Mouse (Mus musculus): ENCODE data around the gene Rel. TPM values are rescaled to one million over a fixed set of nuclear protein-coding genes. Genes with fewer than 3 reads are reported as not detected.

Gene Rel
- polyA plus RNA-seq, 1 experiment from 2014 or later: 0.54 TPM

DNA sequence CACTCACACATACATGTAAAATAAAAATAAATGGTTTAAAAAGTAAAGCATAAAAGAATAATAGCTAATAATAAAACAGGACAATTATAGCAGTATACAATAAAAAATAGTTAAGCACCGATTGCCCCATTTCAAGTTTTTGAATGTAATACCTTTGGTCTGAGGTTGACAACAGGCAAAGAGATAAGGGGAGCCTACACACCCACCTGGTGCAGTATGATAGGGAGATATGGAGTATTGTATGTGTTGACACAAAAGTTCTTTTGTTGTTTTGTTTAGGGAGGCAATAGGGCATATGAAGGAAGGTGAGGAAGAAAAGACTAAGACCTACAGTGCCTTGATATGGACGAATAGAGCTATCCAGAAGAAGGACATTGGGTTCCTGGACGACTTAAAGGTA is 50.9 kb downstream of the Rel start:
- H3K9ac ChIP-seq (ENCODE audit: low read depth, low read length): no peak overlapping the region
- no peaks in the 10 kb centered on the region for H3K9me3 ChIP-seq (replicated peaks; ENCODE audit: low read length)
- no peaks in the 10 kb centered on the region for H3K4me1 ChIP-seq (replicated peaks; ENCODE audit: insufficient read depth, low read length)
- H3K27me3 ChIP-seq (ENCODE audit: insufficient read depth, low read length): no peaks in the 10 kb centered on the region
- peaks cover 28% of the 10 kb centered on the region for H3K36me3 ChIP-seq (ENCODE audit: insufficient read depth, low read length)
- WGBS: 91% methylated on average over 3 of the region's 3 CpGs
- H3K4me2 ChIP-seq (ENCODE audit: low read length): no peak overlapping the region
- no peak overlapping the region for H3K27ac ChIP-seq
- TF ChIP-seq CTCF (IDR thresholded peaks at IDR 0.05; ENCODE audit: low read depth): no peak
- H3K4me3 ChIP-seq (replicated peaks; ENCODE audit: low read depth, low read length): no peak overlapping the region
- ATAC-seq (replicated peaks; ENCODE audit: low FRiP score, low read depth) (no peak), DNase-seq (ENCODE audit: low spot score) (no peak)

DNA sequence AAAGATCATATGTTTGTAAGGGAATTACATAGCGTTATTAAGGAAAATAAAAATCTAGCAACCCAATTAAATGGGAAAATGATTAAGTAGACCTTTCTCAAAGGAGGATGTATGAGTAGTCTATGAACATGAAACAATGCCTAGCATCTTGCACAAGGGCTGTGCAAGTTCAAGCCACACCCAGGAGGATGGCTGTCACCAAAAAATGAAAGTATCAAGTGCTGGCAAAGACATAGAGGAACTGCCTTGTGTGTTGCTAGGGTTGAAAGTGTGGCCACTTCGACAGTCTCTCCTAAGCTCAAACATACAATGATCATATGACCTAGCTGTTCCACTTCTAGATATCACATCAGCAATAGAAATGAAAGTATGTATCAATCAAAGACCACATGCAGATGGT is 51.9 kb downstream of the Rel start:
- ATAC-seq (replicated peaks; ENCODE audit: low FRiP score, low read depth): no peak
- 89% methylated on average over 2 of the region's 2 CpGs for WGBS
- peaks cover 29% of the 10 kb centered on the region for H3K36me3 ChIP-seq (ENCODE audit: insufficient read depth, low read length)

DNA sequence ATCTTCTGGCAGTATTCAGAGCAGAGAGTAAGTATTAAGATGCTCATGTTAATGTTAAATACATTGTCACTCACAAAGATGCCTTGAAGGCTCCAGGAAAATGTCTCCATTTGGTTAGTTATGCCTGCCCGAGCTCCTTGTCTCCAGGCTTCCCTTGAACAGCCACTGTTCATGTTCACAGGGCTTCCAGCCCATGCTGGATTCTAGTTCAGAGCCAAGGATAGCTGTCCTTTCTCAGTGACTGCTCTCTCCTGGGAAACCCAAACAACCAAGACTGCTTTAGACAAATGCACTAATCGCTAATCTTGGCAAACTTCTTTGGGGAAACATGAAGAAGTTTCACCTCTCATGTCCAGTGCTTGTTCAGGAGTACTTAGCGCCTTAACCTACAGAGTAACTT is 58.5 kb downstream of the Rel start:
- no peak overlapping the region for H3K4me3 ChIP-seq (replicated peaks; ENCODE audit: low read depth, low read length)
- H3K9ac ChIP-seq (ENCODE audit: low read depth, low read length): no peak overlapping the region
- H3K9me3 ChIP-seq (replicated peaks; ENCODE audit: low read length): no peaks in the 10 kb centered on the region
- TF ChIP-seq CTCF (IDR thresholded peaks at IDR 0.05; ENCODE audit: low read depth): no peak
- H3K27ac ChIP-seq: no peak overlapping the region
- H3K4me1 ChIP-seq (replicated peaks; ENCODE audit: insufficient read depth, low read length): no peaks in the 10 kb centered on the region
- DNase-seq (ENCODE audit: low spot score) (no peak), ATAC-seq (replicated peaks; ENCODE audit: low FRiP score, low read depth) (no peak)
- WGBS: 90% methylated on average over 3 of the region's 3 CpGs
- no peak overlapping the region for H3K4me2 ChIP-seq (ENCODE audit: low read length)
- peaks cover 36% of the 10 kb centered on the region for H3K36me3 ChIP-seq (ENCODE audit: insufficient read depth, low read length)
- H3K27me3 ChIP-seq (ENCODE audit: insufficient read depth, low read length): no peaks in the 10 kb centered on the region

More for the DNA sequence above, 51.9 kb downstream of the Rel start:
- Histone ChIP-seq H3K27me3 (ENCODE audit: insufficient read depth, low read length) (no peaks in the 10 kb centered on the region), H3K4me2 (ENCODE audit: low read length) (no peak overlapping the region), H3K9me3 (replicated peaks; ENCODE audit: low read length) (no peaks in the 10 kb centered on the region), H3K4me1 (replicated peaks; ENCODE audit: insufficient read depth, low read length) (no peaks in the 10 kb centered on the region), H3K27ac (no peak overlapping the region), H3K9ac (ENCODE audit: low read depth, low read length) (no peak overlapping the region), H3K4me3 (replicated peaks; ENCODE audit: low read depth, low read length) (no peak overlapping the region)
- no peak for TF ChIP-seq CTCF (IDR thresholded peaks at IDR 0.05; ENCODE audit: low read depth)
- no peak for DNase-seq (ENCODE audit: low spot score)

DNA sequence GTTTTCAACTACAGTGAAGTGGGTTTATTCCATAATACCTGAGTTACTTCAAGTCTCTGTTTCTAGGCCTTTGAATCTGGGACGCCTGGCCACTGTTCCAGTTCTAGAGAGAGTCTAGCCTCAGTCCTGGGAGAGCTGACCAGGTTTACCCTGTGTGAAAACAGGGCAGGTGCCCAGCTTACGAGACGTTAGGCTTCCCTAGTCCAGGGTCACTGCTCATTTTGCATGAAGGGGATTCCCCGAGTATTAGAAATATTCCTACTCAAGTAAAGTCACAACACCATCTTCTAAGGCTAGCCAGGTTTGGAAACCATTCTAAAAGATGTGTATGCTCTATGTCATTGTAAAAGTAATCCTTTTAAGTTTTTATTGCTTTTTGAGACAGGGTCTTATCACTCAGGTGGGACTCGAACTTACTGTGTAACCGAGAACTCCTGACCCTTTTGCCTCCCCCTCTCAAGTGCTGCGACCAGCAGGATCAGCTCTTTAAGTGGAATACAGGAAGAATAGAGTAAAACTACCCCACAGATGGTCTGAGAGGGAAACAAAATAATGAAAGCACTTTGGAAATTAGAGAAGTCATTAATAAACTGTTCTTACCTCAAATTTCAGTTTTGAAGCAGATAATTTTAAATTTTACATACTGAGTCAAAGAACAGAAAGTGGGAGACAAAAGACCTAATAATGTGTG is 66.0 kb downstream of the Rel start:
- TF ChIP-seq CTCF (IDR thresholded peaks at IDR 0.05; ENCODE audit: low read depth): no peak
- Histone ChIP-seq H3K27ac (no peak overlapping the region), H3K27me3 (ENCODE audit: insufficient read depth, low read length) (no peaks in the 10 kb centered on the region), H3K36me3 (ENCODE audit: insufficient read depth, low read length) (peaks cover 12% of the 10 kb centered on the region), H3K9ac (ENCODE audit: low read depth, low read length) (no peak overlapping the region), H3K4me1 (replicated peaks; ENCODE audit: insufficient read depth, low read length) (no peaks in the 10 kb centered on the region), H3K4me2 (ENCODE audit: low read length) (no peak overlapping the region), H3K9me3 (replicated peaks; ENCODE audit: low read length) (no peaks in the 10 kb centered on the region), H3K4me3 (replicated peaks; ENCODE audit: low read depth, low read length) (no peak overlapping the region)
- DNase-seq (ENCODE audit: low spot score) (no peak), ATAC-seq (replicated peaks; ENCODE audit: low FRiP score, low read depth) (no peak)
- 85% methylated on average over 7 of the region's 7 CpGs for WGBS

DNA sequence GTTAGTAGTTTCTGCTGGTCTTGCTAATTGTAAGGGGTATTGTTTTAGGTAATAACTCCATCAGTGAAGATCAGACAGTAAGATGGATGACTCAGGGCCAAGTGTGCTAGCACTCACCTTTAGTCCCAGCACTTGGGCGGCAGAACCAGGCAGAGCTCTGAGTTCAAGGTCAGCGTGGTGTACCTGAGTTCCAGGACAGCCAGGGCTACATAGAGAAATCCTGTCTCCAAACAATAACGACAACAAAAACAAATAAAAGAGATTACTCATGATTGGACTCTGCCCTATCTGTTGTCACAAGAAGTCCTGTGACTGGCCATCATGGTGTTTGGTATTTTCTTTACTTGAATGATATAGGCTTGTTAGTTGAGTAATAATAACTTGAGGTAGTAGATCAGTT is 68.9 kb downstream of the Rel start:
- DNase-seq (ENCODE audit: low spot score): no peak
- no peak overlapping the region for H3K4me3 ChIP-seq (replicated peaks; ENCODE audit: low read depth, low read length)
- H3K4me1 ChIP-seq (replicated peaks; ENCODE audit: insufficient read depth, low read length): no peaks in the 10 kb centered on the region
- H3K36me3 ChIP-seq (ENCODE audit: insufficient read depth, low read length): peaks cover 6% of the 10 kb centered on the region; the same call in 1 of the 2 replicates
- no peaks in the 10 kb centered on the region for H3K9me3 ChIP-seq (replicated peaks; ENCODE audit: low read length)
- ATAC-seq (replicated peaks; ENCODE audit: low FRiP score, low read depth): no peak
- no peak overlapping the region for H3K9ac ChIP-seq (ENCODE audit: low read depth, low read length)
- no peak for TF ChIP-seq CTCF (IDR thresholded peaks at IDR 0.05; ENCODE audit: low read depth)
- H3K27ac ChIP-seq: no peak overlapping the region
- 90% methylated on average over 3 of the region's 3 CpGs for WGBS
- H3K4me2 ChIP-seq (ENCODE audit: low read length): no peak overlapping the region
- no peaks in the 10 kb centered on the region for H3K27me3 ChIP-seq (ENCODE audit: insufficient read depth, low read length)

DNA sequence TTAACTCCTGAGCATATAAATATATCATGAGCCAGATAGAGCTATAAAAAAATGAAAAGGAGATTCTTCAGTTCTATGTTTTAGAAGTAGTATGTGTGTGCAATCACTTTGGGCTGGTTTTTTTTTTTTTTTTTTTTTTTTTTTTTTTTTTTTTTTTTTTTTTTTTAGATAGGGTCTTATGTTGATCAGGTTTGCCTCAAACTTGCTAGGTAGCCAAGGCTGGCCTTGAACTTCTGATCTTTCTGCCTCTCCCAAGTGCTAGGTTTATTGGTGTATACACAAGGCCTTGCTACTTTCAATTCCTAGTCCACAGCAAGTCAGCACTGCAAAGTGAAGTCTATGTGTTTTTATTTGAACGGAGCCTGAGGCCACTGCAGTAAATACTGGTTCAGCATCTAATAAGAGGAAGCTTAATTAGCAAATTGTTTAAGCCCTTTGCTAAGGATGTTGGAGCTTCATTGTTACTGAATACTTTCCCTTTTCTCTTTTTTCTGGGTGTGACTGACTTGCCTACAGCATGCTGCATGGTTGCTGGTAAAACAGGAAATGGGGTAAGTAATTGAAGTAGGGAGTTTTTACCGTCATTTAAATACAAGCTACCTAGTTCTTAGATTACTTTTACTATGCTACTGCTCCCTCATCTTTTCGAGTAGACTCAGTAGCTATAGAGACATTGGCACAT is 71.2 kb downstream of the Rel start:
- Histone ChIP-seq H3K4me1 (replicated peaks; ENCODE audit: insufficient read depth, low read length) (no peaks in the 10 kb centered on the region), H3K27ac (no peak overlapping the region), H3K36me3 (ENCODE audit: insufficient read depth, low read length) (peaks cover 4% of the 10 kb centered on the region; the same call in 1 of the 2 replicates), H3K27me3 (ENCODE audit: insufficient read depth, low read length) (no peaks in the 10 kb centered on the region), H3K9ac (ENCODE audit: low read depth, low read length) (no peak overlapping the region), H3K4me3 (replicated peaks; ENCODE audit: low read depth, low read length) (no peak overlapping the region), H3K9me3 (replicated peaks; ENCODE audit: low read length) (no peaks in the 10 kb centered on the region), H3K4me2 (ENCODE audit: low read length) (no peak overlapping the region)
- DNase-seq (ENCODE audit: low spot score) (no peak), ATAC-seq (replicated peaks; ENCODE audit: low FRiP score, low read depth) (no peak)
- TF ChIP-seq CTCF (IDR thresholded peaks at IDR 0.05; ENCODE audit: low read depth): no peak
- WGBS: 63% methylated on average over 3 of the region's 3 CpGs

Data from kidney, postnatal 0 days (tissue).